Mouse (Mus musculus) kidney, adult 2 months (tissue): Measurements from ENCODE around the gene Anks1.

ENCODE experiments used
- CTCF ChIP-seq: fragments of 200-500 bp; conservative IDR thresholded peaks from 2 replicates; pipeline ENCODE4 v1.5.1; 2011; ENCODE audit warnings: low read depth, mild to moderate bottlenecking, control low read depth, low read length, moderate library complexity, mixed read lengths; ENCODE audit not compliant: insufficient read depth, insufficient read length
- POLR2A ChIP-seq: fragments of 200-500 bp; IDR thresholded peaks from one replicate; pipeline ENCODE4 v1.6.1; 2011; ENCODE audit warnings: low read depth, low read length, control low read depth

- no peak for TF ChIP-seq CTCF
- no peak for TF ChIP-seq POLR2A
Measured at GRCm38 (mm10) chr17:28063163-28063562, 154.1 kb downstream of the Anks1 start.
